Mouse (Mus musculus): Measurements from ENCODE around the gene Actrt1. TPM values are rescaled to one million over a fixed set of nuclear protein-coding genes. Genes with fewer than 3 reads are reported as not detected.

Gene Actrt1
- total RNA-seq (2021) = not detected
- long read RNA-seq, experiment 1 = 0 reads
- long read RNA-seq, experiment 2 = 0 reads

DNA sequence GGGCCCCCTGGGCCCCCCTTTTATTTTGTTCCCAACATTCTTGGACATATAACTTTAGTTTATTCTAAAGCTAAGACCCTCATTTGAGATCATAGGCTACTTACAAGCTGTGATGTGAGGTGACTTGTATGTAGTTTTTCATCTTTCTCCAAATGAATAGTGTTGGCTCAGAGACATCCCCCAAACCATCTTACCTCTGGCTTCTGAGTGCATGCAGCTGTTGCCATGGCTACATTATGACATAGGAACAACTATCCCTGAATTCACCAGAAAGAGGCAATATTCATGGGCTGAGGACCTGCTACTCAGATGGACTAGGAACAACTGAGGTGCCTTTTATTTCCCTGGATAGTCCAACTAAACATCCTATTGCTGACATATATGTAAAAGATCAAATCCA lies at the start of gene Actrt1:
Actrt1 (plus strand) TSS at position 301 of the 400 bp plus-strand sequence.
- no peak for DNase-seq

DNA sequence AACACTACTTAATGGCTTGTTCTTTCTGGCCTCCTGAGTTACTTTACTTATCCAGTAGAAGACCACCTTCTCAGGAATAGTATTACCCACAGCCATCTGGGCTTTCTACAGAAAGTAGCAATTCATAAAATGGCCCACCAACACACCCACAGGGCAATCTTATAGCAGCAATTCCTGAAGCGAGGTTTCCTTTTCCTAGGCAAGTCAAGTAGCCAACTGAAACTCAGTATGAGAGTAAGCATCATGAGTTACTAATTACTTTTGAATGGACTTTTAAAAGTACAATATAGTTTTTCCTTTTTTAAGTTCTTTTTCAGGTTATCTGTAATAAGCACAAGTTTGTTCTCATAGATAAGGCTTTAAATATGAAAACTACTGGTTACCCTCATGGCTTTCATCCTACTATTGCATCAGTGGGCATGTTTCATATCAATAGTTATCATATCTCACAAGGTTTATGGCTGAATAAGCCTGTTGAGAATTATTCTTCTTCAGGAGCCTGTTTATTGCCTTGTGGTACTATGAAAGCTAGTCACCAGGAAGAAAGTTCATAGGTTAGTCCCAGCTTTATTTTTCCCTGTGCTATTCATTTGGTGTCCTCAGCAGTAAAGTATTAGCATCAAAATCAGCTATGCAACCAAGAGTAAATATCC lies 2.8 kb downstream of the Actrt1 start:
- DNase-seq = no peak
